Mouse (Mus musculus): ENCODE results near the gene Themis2.

Themis2 gene

GRCm38 (mm10) chr4:132796196-132796886, at the start of gene Themis2:
TSS of gene Themis2 (minus strand) at chr4:132796387.
- in situ Hi-C loops (cut with MboI; ENCODE audit: low pct_unique_long_range_greater_than_20kb in 1 of 2, low sequenced_read_pairs in 2 of 2, unreplicated experiment in 1 of 2): no loop called here

GRCm38 (mm10) chr4:132843705-132844071, 47.5 kb upstream of the Themis2 start:
- in situ Hi-C loops (cut with MboI; ENCODE audit: low pct_unique_long_range_greater_than_20kb in 1 of 2, low sequenced_read_pairs in 2 of 2, unreplicated experiment in 1 of 2): no loop called here

- in situ Hi-C loops (cut with MboI; ENCODE audit: low pct_unique_long_range_greater_than_20kb in 1 of 2, low sequenced_read_pairs in 2 of 2, unreplicated experiment in 1 of 2): no loop called here
Observed at GRCm38 (mm10) chr4:132842970-132843704, 47.0 kb upstream of the Themis2 start, which contains the start of gene Ppp1r8. TSS of gene Ppp1r8 (minus strand) at chr4:132843169.

- in situ Hi-C loops (cut with MboI; ENCODE audit: low pct_unique_long_range_greater_than_20kb in 1 of 2, low sequenced_read_pairs in 2 of 2, unreplicated experiment in 1 of 2): no loop called here
Observed at GRCm38 (mm10) chr4:132842281-132842906, 46.2 kb upstream of the Themis2 start.

- in situ Hi-C loops (cut with MboI; ENCODE audit: low pct_unique_long_range_greater_than_20kb in 1 of 2, low sequenced_read_pairs in 2 of 2, unreplicated experiment in 1 of 2): no loop called here
Observed at GRCm38 (mm10) chr4:132841493-132841892, 45.3 kb upstream of the Themis2 start.

- in situ Hi-C loops (cut with MboI; ENCODE audit: low pct_unique_long_range_greater_than_20kb in 1 of 2, low sequenced_read_pairs in 2 of 2, unreplicated experiment in 1 of 2): no loop called here
Observed at GRCm38 (mm10) chr4:132823614-132824366, 27.6 kb upstream of the Themis2 start.

- in situ Hi-C loops (cut with MboI; ENCODE audit: low pct_unique_long_range_greater_than_20kb in 1 of 2, low sequenced_read_pairs in 2 of 2, unreplicated experiment in 1 of 2): loop anchor here in 1 of 2 experiments (5.0 kb wide), 1 partner anchor 36 kb away; no protein-coding TSS in a partner anchor
Observed at GRCm38 (mm10) chr4:132818442-132818841, 22.3 kb upstream of the Themis2 start.

GRCm38 (mm10) chr4:132816855-132817254, 20.7 kb upstream of the Themis2 start:
- in situ Hi-C loops (cut with MboI; ENCODE audit: low pct_unique_long_range_greater_than_20kb in 1 of 2, low sequenced_read_pairs in 2 of 2, unreplicated experiment in 1 of 2): loop anchor here in 1 of 2 experiments (5.0 kb wide), 1 partner anchor 35 kb away; no protein-coding TSS in a partner anchor

GRCm38 (mm10) chr4:132816404-132816803, 20.2 kb upstream of the Themis2 start:
- in situ Hi-C loops (cut with MboI; ENCODE audit: low pct_unique_long_range_greater_than_20kb in 1 of 2, low sequenced_read_pairs in 2 of 2, unreplicated experiment in 1 of 2): loop anchor here in 1 of 2 experiments (5.0 kb wide), 1 partner anchor 34 kb away; no protein-coding TSS in a partner anchor

GRCm38 (mm10) chr4:132809621-132810020, 13.4 kb upstream of the Themis2 start:
- in situ Hi-C loops (cut with MboI; ENCODE audit: low pct_unique_long_range_greater_than_20kb in 1 of 2, low sequenced_read_pairs in 2 of 2, unreplicated experiment in 1 of 2): no loop called here

GRCm38 (mm10) chr4:132807771-132808641, 11.8 kb upstream of the Themis2 start:
- in situ Hi-C loops (cut with MboI; ENCODE audit: low pct_unique_long_range_greater_than_20kb in 1 of 2, low sequenced_read_pairs in 2 of 2, unreplicated experiment in 1 of 2): no loop called here

GRCm38 (mm10) chr4:132806620-132807191, 10.5 kb upstream of the Themis2 start:
- in situ Hi-C loops (cut with MboI; ENCODE audit: low pct_unique_long_range_greater_than_20kb in 1 of 2, low sequenced_read_pairs in 2 of 2, unreplicated experiment in 1 of 2): no loop called here

- in situ Hi-C loops (cut with MboI; ENCODE audit: low pct_unique_long_range_greater_than_20kb in 1 of 2, low sequenced_read_pairs in 2 of 2, unreplicated experiment in 1 of 2): no loop called here
Observed at GRCm38 (mm10) chr4:132805599-132806197, 9.5 kb upstream of the Themis2 start.

- in situ Hi-C loops (cut with MboI; ENCODE audit: low pct_unique_long_range_greater_than_20kb in 1 of 2, low sequenced_read_pairs in 2 of 2, unreplicated experiment in 1 of 2): no loop called here
Observed at GRCm38 (mm10) chr4:132805146-132805545, 9.0 kb upstream of the Themis2 start.

GRCm38 (mm10) chr4:132804331-132804730, 8.1 kb upstream of the Themis2 start:
- in situ Hi-C loops (cut with MboI; ENCODE audit: low pct_unique_long_range_greater_than_20kb in 1 of 2, low sequenced_read_pairs in 2 of 2, unreplicated experiment in 1 of 2): no loop called here

- in situ Hi-C loops (cut with MboI; ENCODE audit: low pct_unique_long_range_greater_than_20kb in 1 of 2, low sequenced_read_pairs in 2 of 2, unreplicated experiment in 1 of 2): no loop called here
Observed at GRCm38 (mm10) chr4:132803876-132804275, 7.7 kb upstream of the Themis2 start.

GRCm38 (mm10) chr4:132803212-132803611, 7.0 kb upstream of the Themis2 start:
- in situ Hi-C loops (cut with MboI; ENCODE audit: low pct_unique_long_range_greater_than_20kb in 1 of 2, low sequenced_read_pairs in 2 of 2, unreplicated experiment in 1 of 2): no loop called here

Measured in mouse embryonic stem cell (cell line).